Mouse (Mus musculus) heart, postnatal 10 days (tissue): Measurements from ENCODE around the gene Hist1h2bh. TPM values are rescaled to one million over a fixed set of nuclear protein-coding genes. Genes with fewer than 3 reads are reported as not detected.
"Not testable (repeated sequence)": the region's sequence is repeated elsewhere in the genome, so short reads cannot be mapped to it uniquely, and the experiment has no call there.

Source experiments
- DNase-seq, 2 experiments: peaks; one replicate each; pipeline ENCODE4 v3.0.0; 2021
- intact Hi-C: fragments of 180-260 bp; cut with DNase I; formaldehyde crosslinking; loops from one replicate; pipeline ENCODE4 v1.15.1; 2025
- total RNA-seq, 2 experiments: library from RNA; stranded (reverse); gene quantifications; 2 replicates each; pipeline ENCODE4 v1.2.3; 2021

Hist1h2bh gene
- total RNA-seq = 10 to 100 TPM in 1 of 2 experiments, 1 to 10 TPM in 1; 9.2 to 11.2 TPM

- DNase-seq = peak; percentile 85 to 86
- intact Hi-C loops = not testable (repeated sequence)
Observed at GRCm38 (mm10) chr13:23542999-23543607, at the start of gene Hist1h2bh. Gene Hist1h2bh, minus strand, starts transcription at chr13:23543392.

- DNase-seq = no peak
- intact Hi-C loops = loop anchor here (10.0 kb wide), 1 partner anchor 228 kb away; the partner anchor contains the start of gene Zfp322a
Observed at GRCm38 (mm10) chr13:23592614-23593013, 49.4 kb upstream of the Hist1h2bh start.

- intact Hi-C loops = loop anchor here (10.0 kb wide), 1 partner anchor 227 kb away; the partner anchor contains the start of gene Zfp322a
Observed at GRCm38 (mm10) chr13:23591886-23592285, 48.7 kb upstream of the Hist1h2bh start.

GRCm38 (mm10) chr13:23591206-23591605 is 48.0 kb upstream of the Hist1h2bh start:
- intact Hi-C loops = loop anchor here (10.0 kb wide), 1 partner anchor 226 kb away; the partner anchor contains the start of gene Zfp322a
- DNase-seq = no peak

More at GRCm38 (mm10) chr13:23591886-23592285, 48.7 kb upstream of the Hist1h2bh start:
- DNase-seq = not testable (repeated sequence)

- DNase-seq = no peak
- intact Hi-C loops = loop anchor here (5.0 kb wide), 3 partner anchors 35 to 110 kb away; partner anchors contain the start of genes Hist1h1e, Hist1h1t, Hist1h2ac and Hist1h2bc
Observed at GRCm38 (mm10) chr13:23586940-23587225, 43.7 kb upstream of the Hist1h2bh start.

- DNase-seq = no peak
- intact Hi-C loops = loop anchor here (5.0 kb wide), 3 partner anchors 36 to 111 kb away; partner anchors contain the start of genes Hist1h1e, Hist1h1t, Hist1h2ac and Hist1h2bc
Observed at GRCm38 (mm10) chr13:23586099-23586939, 43.1 kb upstream of the Hist1h2bh start.

GRCm38 (mm10) chr13:23585442-23586098 is 42.4 kb upstream of the Hist1h2bh start:
- DNase-seq = peak; percentile 82 to 85
- intact Hi-C loops = loop anchor here (5.0 kb wide), 3 partner anchors 37 to 112 kb away; partner anchors contain the start of genes Hist1h1e, Hist1h1t, Hist1h2ac and Hist1h2bc

GRCm38 (mm10) chr13:23585029-23585441 is 41.8 kb upstream of the Hist1h2bh start:
- DNase-seq = peak; percentile 81 to 87
- intact Hi-C loops = loop anchor here (5.0 kb wide), 3 partner anchors 37 to 112 kb away; partner anchors contain the start of genes Hist1h1e, Hist1h1t, Hist1h2ac and Hist1h2bc

GRCm38 (mm10) chr13:23584331-23584730 is 41.1 kb upstream of the Hist1h2bh start:
- intact Hi-C loops = loop anchor here (5.0 kb wide), 3 partner anchors 52 to 1542 kb away; partner anchors contain the start of genes Hist1h2af, Hist1h2ag, Hist1h2bj and Hist1h4h
- no peak for DNase-seq

- intact Hi-C loops = loop anchor here (5.0 kb wide), 3 partner anchors 51 to 1541 kb away; partner anchors contain the start of genes Hist1h2af, Hist1h2ag, Hist1h2bj and Hist1h4h
Observed at GRCm38 (mm10) chr13:23583387-23584068, 40.3 kb upstream of the Hist1h2bh start.

GRCm38 (mm10) chr13:23582219-23583056 is 39.2 kb upstream of the Hist1h2bh start:
- no peak for DNase-seq
- intact Hi-C loops = loop anchor here (5.0 kb wide), 3 partner anchors 50 to 1540 kb away; partner anchors contain the start of genes Hist1h2af, Hist1h2ag, Hist1h2bj and Hist1h4h

More at GRCm38 (mm10) chr13:23583387-23584068, 40.3 kb upstream of the Hist1h2bh start:
- DNase-seq = no peak

- peak; percentile 98 to 99 for DNase-seq
- intact Hi-C loops = loop anchor here (5.0 kb wide), 3 partner anchors 49 to 1539 kb away; partner anchors contain the start of genes Hist1h2af, Hist1h2ag, Hist1h2bj and Hist1h4h
Observed at GRCm38 (mm10) chr13:23581408-23582218, 38.4 kb upstream of the Hist1h2bh start, which contains the start of gene Hist1h4d. Gene Hist1h4d, plus strand, starts transcription at chr13:23581598.

GRCm38 (mm10) chr13:23577835-23578234 is 34.6 kb upstream of the Hist1h2bh start:
- DNase-seq = no peak
- intact Hi-C loops = no loop called here

- intact Hi-C loops = no loop called here
Observed at GRCm38 (mm10) chr13:23576906-23577639, 33.9 kb upstream of the Hist1h2bh start.

GRCm38 (mm10) chr13:23576351-23576881 is 33.2 kb upstream of the Hist1h2bh start:
- DNase-seq = no peak
- intact Hi-C loops = no loop called here

More at GRCm38 (mm10) chr13:23576906-23577639, 33.9 kb upstream of the Hist1h2bh start:
- no peak for DNase-seq

GRCm38 (mm10) chr13:23575864-23576313 is 32.7 kb upstream of the Hist1h2bh start:
- intact Hi-C loops, DNase-seq: not testable (repeated sequence)
